Mouse (Mus musculus): ENCODE data around the gene Lnx2.

Lnx2 gene

GRCm38 (mm10) chr5:147076026-147076798 is at the start of gene Lnx2:
TSS of gene Lnx2 (minus strand) at chr5:147076586.
- peak; percentile 97 for DNase-seq

- no peak for DNase-seq
Observed at GRCm38 (mm10) chr5:147125542-147126185, 49.3 kb upstream of the Lnx2 start.

GRCm38 (mm10) chr5:147124794-147125193 is 48.4 kb upstream of the Lnx2 start:
- DNase-seq = no peak

- no peak for DNase-seq
Observed at GRCm38 (mm10) chr5:147121146-147121545, 44.8 kb upstream of the Lnx2 start.

- no peak for DNase-seq
Observed at GRCm38 (mm10) chr5:147117027-147117426, 40.6 kb upstream of the Lnx2 start.

- DNase-seq = no peak
Observed at GRCm38 (mm10) chr5:147115631-147116030, 39.2 kb upstream of the Lnx2 start.

- no peak for DNase-seq
Observed at GRCm38 (mm10) chr5:147114738-147115137, 38.4 kb upstream of the Lnx2 start.

- no peak for DNase-seq
Observed at GRCm38 (mm10) chr5:147108861-147109591, 32.6 kb upstream of the Lnx2 start.

- DNase-seq = no peak
Observed at GRCm38 (mm10) chr5:147107276-147107675, 30.9 kb upstream of the Lnx2 start.

GRCm38 (mm10) chr5:147102295-147102694 is 25.9 kb upstream of the Lnx2 start:
- no peak for DNase-seq

GRCm38 (mm10) chr5:147100180-147100579 is 23.8 kb upstream of the Lnx2 start:
- DNase-seq = no peak

- no peak for DNase-seq
Observed at GRCm38 (mm10) chr5:147098667-147099066, 22.3 kb upstream of the Lnx2 start.

- no peak for DNase-seq
Observed at GRCm38 (mm10) chr5:147096586-147096985, 20.2 kb upstream of the Lnx2 start.

GRCm38 (mm10) chr5:147094296-147094695 is 17.9 kb upstream of the Lnx2 start:
- no peak for DNase-seq

GRCm38 (mm10) chr5:147092448-147092847 is 16.1 kb upstream of the Lnx2 start:
- DNase-seq = no peak

GRCm38 (mm10) chr5:147090256-147090963 is 14.0 kb upstream of the Lnx2 start:
- no peak for DNase-seq

- DNase-seq = no peak
Observed at GRCm38 (mm10) chr5:147089836-147090235, 13.4 kb upstream of the Lnx2 start.

GRCm38 (mm10) chr5:147086816-147087215 is 10.4 kb upstream of the Lnx2 start:
- DNase-seq = no peak

- DNase-seq = no peak
Observed at GRCm38 (mm10) chr5:147085201-147085894, 9.0 kb upstream of the Lnx2 start.

- DNase-seq = no peak
Observed at GRCm38 (mm10) chr5:147078110-147078900, 1.9 kb upstream of the Lnx2 start.

GRCm38 (mm10) chr5:147077305-147078034 is 1.1 kb upstream of the Lnx2 start:
- peak; percentile 95 for DNase-seq
